ENCODE assay signal across 8 mouse cellular contexts in genomic region chr9:108852976-108853375, GRCm38 (mm10). TPM values are rescaled to one million over a fixed set of nuclear protein-coding genes. Genes with fewer than 3 reads are reported as not detected.
DNase-seq lines count a peak whose midpoint lies in the region; ATAC-seq and TF ChIP-seq lines count a peak whose summit lies in the region.

Gene Slc26a6 (plus strand): TSS chr9:108853283.

- WGBS in forebrain, embryonic 13.5 days: 91% methylated on average over 3 of the region's 3 CpGs
- WGBS in liver, embryonic 11.5 days: 85% methylated on average over 3 of the region's 3 CpGs
- WGBS in olfactory bulb, adult 2 months: 83% methylated on average over 3 of the region's 3 CpGs

- no peak for TF ChIP-seq CTCF in left cerebral cortex, adult 2 months (IDR thresholded peaks at IDR 0.05)
- no peak for TF ChIP-seq CTCF in olfactory bulb, adult 2 months (IDR thresholded peaks at IDR 0.05; ENCODE audit: insufficient read depth, low read depth, low read length)

- H3K27ac ChIP-seq in left cerebral cortex, adult 2 months: peak within 1 kb of the TSS; percentile 86
- peak within 1 kb of the TSS; percentile 91 for H3K27ac ChIP-seq in forebrain, embryonic 13.5 days
- peak within 1 kb of the TSS; percentile 66 for H3K27ac ChIP-seq in liver, embryonic 11.5 days (ENCODE audit: low read depth, low read length)
- H3K27ac ChIP-seq in olfactory bulb, adult 2 months (ENCODE audit: insufficient read depth, low read depth, low read length): peak within 1 kb of the TSS; percentile 61

- no peak for TF ChIP-seq POLR2A in olfactory bulb, adult 2 months (IDR thresholded peaks at IDR 0.05; ENCODE audit: insufficient read depth, low read depth, low read length)

- H3K4me3 ChIP-seq in left cerebral cortex, adult 2 months: peak within 1 kb of the TSS; percentile 75
- H3K4me3 ChIP-seq in forebrain, embryonic 13.5 days: peak within 1 kb of the TSS; percentile 69
- peak within 1 kb of the TSS; percentile 67 for H3K4me3 ChIP-seq in liver, embryonic 11.5 days (ENCODE audit: low read depth, low read length)
- peak within 1 kb of the TSS; percentile 96 for H3K4me3 ChIP-seq in olfactory bulb, adult 2 months (ENCODE audit: insufficient read depth, low read depth, low read length)

- peaks cover 17% of the 10 kb centered on the region for H3K4me1 ChIP-seq in forebrain, embryonic 13.5 days
- H3K4me1 ChIP-seq in liver, embryonic 11.5 days (replicated peaks; ENCODE audit: control insufficient read depth, insufficient read depth, low read length): peaks cover 12% of the 10 kb centered on the region
- peaks cover 34% of the 10 kb centered on the region for H3K4me1 ChIP-seq in olfactory bulb, adult 2 months (ENCODE audit: control insufficient read depth, insufficient read depth, low read length)

- peak within 1 kb of the TSS; percentile 76 for H3K9ac ChIP-seq in forebrain, embryonic 13.5 days
- peak within 1 kb of the TSS; percentile 76 for H3K9ac ChIP-seq in liver, embryonic 11.5 days (ENCODE audit: low read depth, low read length)

- H3K9me3 ChIP-seq in forebrain, embryonic 13.5 days (replicated peaks): no peaks in the 10 kb centered on the region
- no peaks in the 10 kb centered on the region for H3K9me3 ChIP-seq in liver, embryonic 11.5 days (ENCODE audit: control insufficient read depth, low read length)

- H3K4me2 ChIP-seq in forebrain, embryonic 13.5 days: peak within 1 kb of the TSS; percentile 88
- peak within 1 kb of the TSS; percentile 94 for H3K4me2 ChIP-seq in liver, embryonic 11.5 days

- no peaks in the 10 kb centered on the region for H3K27me3 ChIP-seq in forebrain, embryonic 13.5 days
- H3K27me3 ChIP-seq in liver, embryonic 11.5 days (replicated peaks; ENCODE audit: control insufficient read depth, insufficient read depth, low read length): peaks cover 11% of the 10 kb centered on the region

- DNase-seq in left cerebral cortex, adult 2 months (ENCODE audit: extremely low spot score in 1 of 2, low spot score in 2 of 2): no peak
- DNase-seq in left cerebral cortex, adult 9 months (ENCODE audit: low spot score in 2 of 2): no peak
- DNase-seq in heart, postnatal 4 days: peak; percentile 19
- DNase-seq in liver, embryonic 11.5 days (ENCODE audit: low spot score): no peak
- no peak for DNase-seq in right cerebral cortex, postnatal 25 days
- no peak for DNase-seq in frontal cortex, postnatal 14 days (ENCODE audit: low spot score in 2 of 2)

- ATAC-seq in forebrain, embryonic 13.5 days: no peak
- ATAC-seq in liver, embryonic 11.5 days (replicated peaks; ENCODE audit: low FRiP score): no peak

- H3K36me3 ChIP-seq in forebrain, embryonic 13.5 days (ENCODE audit: poor library complexity, severe bottlenecking): peaks cover 50% of the 10 kb centered on the region
- no peaks in the 10 kb centered on the region; the same call in 1 of the 2 replicates for H3K36me3 ChIP-seq in liver, embryonic 11.5 days (ENCODE audit: control insufficient read depth, insufficient read depth, low read length)

- intact Hi-C loops in left cerebral cortex, adult 2 months (cut with DNase I): no loop called here

RNA-seq across cellular contexts. Expression of gene Slc26a6, which starts in this region (rescaled TPM):
- total RNA-seq in left cerebral cortex, adult 2 months (2021): 10 to 100 TPM; 17.1 to 17.8 TPM
- 8.1 and 8.5 TPM in 2 replicates for polyA plus RNA-seq in forebrain, embryonic 13.5 days (2015; fragmentation: Nextera tagmentation; extraction: Ambion mirVana)
- 10 to 100 TPM in 1 of 2 experiments, 1 to 10 TPM in 1; 8.4 to 10.1 TPM for total RNA-seq in heart, postnatal 4 days (2021)
- polyA plus RNA-seq in liver, embryonic 11.5 days (2014; fragmentation: Nextera tagmentation; extraction: Ambion mirVana): 9.0 and 10.5 TPM in 2 replicates
- polyA plus RNA-seq in olfactory bulb, adult 2 months (2012; ENCODE audit: insufficient read depth, insufficient read length, low replicate concordance, missing spikeins): not detected in 2 replicates
